Mouse (Mus musculus) testis, adult 2 months (tissue): ENCODE measurements around the gene Timm8a2. TPM values are rescaled to one million over a fixed set of nuclear protein-coding genes. Genes with fewer than 3 reads are reported as not detected.

Source experiments
- H3K27ac ChIP-seq: fragments of 200-500 bp; 2 replicates; pipeline ENCODE4 v1.5.1; 2012; ENCODE audit warnings: low read depth, low read length; ENCODE audit not compliant: control insufficient read depth, insufficient read depth
- H3K27me3 ChIP-seq: fragments of 200-500 bp; 2 replicates; pipeline ENCODE4 v1.6.1; 2012; ENCODE audit warnings: mild to moderate bottlenecking, low read length, moderate library complexity; ENCODE audit not compliant: control insufficient read depth, insufficient read depth
- H3K36me3 ChIP-seq: fragments of 200-500 bp; 2 replicates; pipeline ENCODE4 v1.6.1; 2012; ENCODE audit warnings: mild to moderate bottlenecking, low read length; ENCODE audit not compliant: control insufficient read depth, insufficient read depth
- H3K4me1 ChIP-seq: fragments of 200-500 bp; 2 replicates; pipeline ENCODE4 v1.6.1; 2012; ENCODE audit warnings: low read length; ENCODE audit not compliant: control insufficient read depth, insufficient read depth
- H3K4me3 ChIP-seq: fragments of 200-500 bp; 2 replicates; pipeline ENCODE4 v1.5.1; 2012; ENCODE audit warnings: low read depth, mild to moderate bottlenecking, low read length, moderate library complexity, mixed read lengths; ENCODE audit not compliant: control insufficient read depth
- CTCF ChIP-seq: fragments of 200-500 bp; IDR thresholded peaks from 2 replicates; pipeline ENCODE4 v1.5.1; 2012; ENCODE audit warnings: low read depth, mild to moderate bottlenecking, inconsistent platforms, low read length, moderate library complexity; ENCODE audit not compliant: control insufficient read depth, insufficient read depth, insufficient replicate concordance
- POLR2A ChIP-seq: fragments of 200-500 bp; IDR thresholded peaks from 2 replicates; pipeline ENCODE4 v1.6.1; 2012; ENCODE audit warnings: low read depth, mild to moderate bottlenecking, inconsistent platforms, low read length, moderate library complexity; ENCODE audit not compliant: control insufficient read depth
- polyA plus RNA-seq: library from polyadenylated mRNA; depleted of rRNA; stranded (reverse); fragments of >200 nt; gene quantifications from 2 replicates; pipeline ENCODE4 v1.2.3, GENCODE M21; 2012; rRNA removed

Gene Timm8a2
- polyA plus RNA-seq, 1 experiment, result 25.2 TPM

DNA sequence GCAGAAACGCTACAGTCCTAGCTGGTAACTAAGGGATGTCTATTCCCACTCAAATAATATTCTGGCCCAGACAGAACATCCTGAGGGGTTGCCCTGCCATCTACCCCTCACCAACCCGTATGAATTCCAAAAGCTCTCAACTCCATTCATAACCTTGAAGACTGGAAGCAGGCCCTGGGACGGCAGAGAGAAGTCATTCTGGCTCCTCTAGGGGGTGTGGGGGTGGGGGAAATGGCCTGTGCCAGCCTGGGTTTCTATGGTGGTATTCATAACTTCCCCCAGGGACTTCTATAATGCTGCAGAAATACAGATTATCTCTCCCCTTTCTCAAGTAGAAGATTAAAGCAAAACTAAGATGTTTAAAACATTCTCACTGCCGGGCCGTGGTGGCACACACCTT, 45.4 kb downstream of the Timm8a2 start:
- peaks cover 2% of the 10 kb centered on the region; the same call in 1 of the 2 replicates for H3K4me1 ChIP-seq
- no peaks in the 10 kb centered on the region for H3K36me3 ChIP-seq
- no peaks in the 10 kb centered on the region for H3K27me3 ChIP-seq
- no peak overlapping the region for H3K4me3 ChIP-seq
- TF ChIP-seq POLR2A, result no peak
- TF ChIP-seq CTCF, result no peak
- H3K27ac ChIP-seq, result no peak overlapping the region

DNA sequence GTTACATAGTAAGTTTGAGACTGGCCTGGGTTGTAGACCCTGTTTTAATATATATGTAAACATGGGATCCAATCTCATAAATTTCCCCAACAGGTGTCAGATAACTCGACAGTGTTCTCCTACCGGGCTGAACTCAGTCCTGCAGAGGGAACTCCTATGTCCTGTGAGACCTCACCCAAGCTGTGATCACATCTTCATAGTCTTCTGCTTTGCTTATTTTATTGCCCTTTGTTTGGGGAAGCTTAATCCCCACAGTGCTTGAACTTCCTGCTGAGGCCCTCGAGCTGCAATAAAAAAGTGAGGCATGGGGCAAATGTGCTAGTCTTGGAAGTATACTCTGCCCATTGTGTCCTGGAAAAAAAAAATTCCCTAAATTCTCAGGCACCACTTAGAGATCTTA, 46.8 kb downstream of the Timm8a2 start:
- TF ChIP-seq POLR2A, result no peak
- no peak for TF ChIP-seq CTCF
- Histone ChIP-seq H3K36me3 (no peaks in the 10 kb centered on the region), H3K27ac (no peak overlapping the region), H3K27me3 (no peaks in the 10 kb centered on the region), H3K4me3 (no peak overlapping the region), H3K4me1 (no peaks in the 10 kb centered on the region)

DNA sequence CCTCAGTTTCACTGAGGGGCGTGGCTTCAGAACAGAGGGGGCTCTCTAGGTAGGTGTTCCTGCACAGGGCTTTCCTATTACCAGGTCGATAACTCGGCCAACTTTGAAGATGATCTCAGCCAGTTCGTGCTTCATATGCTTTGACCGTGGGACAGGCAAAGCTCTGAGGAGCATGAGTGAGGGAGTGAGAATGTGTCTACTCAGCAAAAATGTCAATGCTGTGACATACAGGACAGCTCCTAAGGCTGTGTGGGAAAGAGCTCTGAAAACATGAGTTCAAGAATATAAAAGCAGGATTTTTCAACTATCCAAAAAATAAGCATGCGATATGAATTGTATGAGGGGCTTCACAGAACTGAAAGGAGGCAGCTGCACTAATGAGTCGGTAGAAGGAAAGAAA, 49.0 kb downstream of the Timm8a2 start:
- Histone ChIP-seq H3K4me3 (no peak overlapping the region), H3K27ac (no peak overlapping the region), H3K27me3 (no peaks in the 10 kb centered on the region), H3K36me3 (no peaks in the 10 kb centered on the region), H3K4me1 (no peaks in the 10 kb centered on the region)
- TF ChIP-seq POLR2A, result no peak

DNA sequence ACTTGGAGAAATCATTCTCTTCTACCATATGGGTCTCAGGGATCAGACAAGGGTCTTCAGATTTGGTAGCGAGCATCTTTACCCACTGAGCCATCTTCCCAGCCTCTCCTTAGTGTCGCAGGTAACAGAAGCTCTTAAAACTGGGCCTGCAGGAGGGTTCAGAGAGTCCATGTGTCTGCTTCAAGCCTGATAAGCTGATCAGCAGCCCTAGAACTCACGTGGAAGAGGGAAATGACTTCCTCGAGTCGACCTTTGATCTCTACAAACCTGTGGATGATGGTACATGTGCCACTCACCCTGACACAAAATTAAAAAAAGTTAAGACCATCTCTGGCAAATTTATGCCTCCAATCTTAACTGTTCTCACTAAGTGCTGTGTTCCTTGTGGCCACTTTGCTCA, 53.5 kb downstream of the Timm8a2 start:
- Histone ChIP-seq H3K4me1 (no peaks in the 10 kb centered on the region), H3K36me3 (no peaks in the 10 kb centered on the region), H3K4me3 (no peak overlapping the region), H3K27ac (no peak overlapping the region), H3K27me3 (no peaks in the 10 kb centered on the region)
- TF ChIP-seq POLR2A (no peak), CTCF (no peak)

Other genes starting within 250 kb of the Timm8a2 start
- gene Dock9, start 236.8 kb upstream of the Timm8a2 start, polyA plus RNA-seq, result 4.3 and 4.6 TPM in 2 replicates
- 95.8 and 107 TPM in 2 replicates for gene Ubac2, start 156.1 kb upstream of the Timm8a2 start, polyA plus RNA-seq
- gene Gpr18, start 118.9 kb upstream of the Timm8a2 start, polyA plus RNA-seq, result 0.24 and 0.26 TPM in 2 replicates
- 0.15 and 0.20 TPM in 2 replicates for gene Gpr183, start 69.5 kb upstream of the Timm8a2 start, polyA plus RNA-seq
- gene Tm9sf2, start 72.4 kb downstream of the Timm8a2 start, polyA plus RNA-seq, result 107 and 163 TPM in 2 replicates
- gene Clybl, start 147.0 kb downstream of the Timm8a2 start, polyA plus RNA-seq, result 2.0 and 2.2 TPM in 2 replicates